Mouse (Mus musculus) heart, postnatal 4 days (tissue): ENCODE measurements at regions not wholly inside any gene's neighbourhood (a gene's known extent, or its start where the extent isn't known, plus 50 kb on each side); places are given as distances from the start of the nearest gene placed in this dataset.
A peak's percentile ranks its signal among the peaks of the same experiment; 100 is the strongest.

Experiments
- DNase-seq: peaks from one replicate; pipeline ENCODE4 v3.0.0; 2021

- no peak for DNase-seq
These were observed 66.0 kb downstream of the Cops8 start for GRCm38 (mm10) chr1:90668787-90669186.

GRCm38 (mm10) chr1:90669237-90669636 lies 66.5 kb downstream of the Cops8 start:
- no peak for DNase-seq

- no peak for DNase-seq
These were observed 67.6 kb downstream of the Cops8 start for GRCm38 (mm10) chr1:90670346-90670745.

- DNase-seq, result no peak
These were observed 71.0 kb downstream of the Cops8 start for GRCm38 (mm10) chr1:90673751-90674150.

DNA sequence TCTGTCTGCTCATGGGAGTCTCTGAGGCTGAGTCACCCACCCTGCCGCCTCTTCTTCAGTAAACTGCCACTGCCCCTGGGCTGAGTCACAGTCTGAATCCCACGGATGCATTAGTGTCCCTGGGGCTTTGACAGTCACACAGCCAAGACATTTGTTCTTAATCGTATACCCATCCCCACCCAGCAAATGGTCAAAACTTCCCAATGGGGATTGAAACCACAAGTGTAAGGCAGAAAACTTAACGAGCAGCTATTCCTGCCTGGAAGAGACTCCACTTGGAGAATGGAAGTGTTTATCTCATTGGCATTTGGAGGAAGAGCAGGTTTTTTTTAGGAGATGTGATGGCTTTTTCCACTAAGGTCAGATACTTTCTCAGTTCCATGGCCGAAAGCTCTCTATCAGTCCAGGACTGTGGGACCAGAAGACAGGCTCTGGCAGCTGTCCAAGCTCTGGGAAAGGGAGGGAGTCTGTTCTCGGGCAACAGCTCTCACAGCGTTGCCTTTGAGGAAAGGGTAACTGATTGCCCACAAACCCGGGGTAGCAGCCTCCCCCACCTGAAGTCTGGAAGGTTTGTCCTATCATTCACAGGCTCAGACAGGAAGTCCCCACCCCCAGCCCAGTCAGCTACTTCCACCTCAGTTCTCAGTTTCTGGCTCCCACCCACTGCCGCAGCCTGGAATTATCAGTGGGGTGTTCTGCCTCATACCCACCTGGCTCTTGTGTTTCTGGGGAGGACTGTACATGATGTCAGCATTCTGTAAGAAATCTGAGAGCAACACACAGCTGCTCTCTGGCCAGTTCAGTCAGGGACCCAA lies 73.6 kb downstream of the Cops8 start:
- peak; percentile 84 for DNase-seq

DNA sequence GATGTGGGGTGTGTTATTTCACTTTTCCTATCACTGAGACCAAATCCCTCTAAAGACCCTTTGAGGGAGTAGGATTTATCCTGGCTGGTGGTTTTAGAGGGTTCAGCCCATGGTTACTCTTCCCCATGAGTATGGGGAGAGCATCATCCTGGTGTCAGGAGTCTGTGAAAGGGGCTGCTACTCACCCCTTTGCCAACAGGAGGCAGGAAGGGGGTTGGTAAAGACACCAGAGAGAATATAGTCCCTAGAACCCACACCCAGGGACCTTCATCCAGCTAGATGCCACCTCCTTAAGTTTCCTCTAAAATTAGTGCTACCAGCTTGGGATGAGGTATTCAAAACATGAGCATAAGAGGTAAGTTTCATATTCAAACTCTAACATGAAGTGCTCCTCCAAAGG lies 74.4 kb downstream of the Cops8 start:
- DNase-seq, result no peak

GRCm38 (mm10) chr1:90677651-90678201 lies 74.9 kb downstream of the Cops8 start:
- no peak for DNase-seq

DNA sequence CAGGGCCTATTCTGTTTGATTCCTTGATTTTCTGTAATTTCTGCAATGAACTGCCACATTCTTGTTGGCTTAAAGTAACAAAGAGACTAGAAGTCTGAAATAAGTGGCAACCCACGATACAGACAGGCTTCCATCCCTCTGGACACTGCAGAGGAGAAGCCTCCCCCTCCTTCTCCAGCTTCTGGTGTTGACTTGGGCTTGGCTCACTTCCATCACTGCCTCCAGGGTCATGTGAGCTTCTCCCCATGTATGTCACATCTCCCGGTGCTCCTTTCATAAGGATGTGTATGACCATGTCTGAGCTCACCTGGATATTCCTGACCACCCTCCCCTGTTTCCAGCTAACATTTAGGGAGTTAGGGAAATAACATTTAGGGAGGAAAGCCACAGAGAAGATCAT lies 75.6 kb downstream of the Cops8 start:
- peak; percentile 56 for DNase-seq

DNA sequence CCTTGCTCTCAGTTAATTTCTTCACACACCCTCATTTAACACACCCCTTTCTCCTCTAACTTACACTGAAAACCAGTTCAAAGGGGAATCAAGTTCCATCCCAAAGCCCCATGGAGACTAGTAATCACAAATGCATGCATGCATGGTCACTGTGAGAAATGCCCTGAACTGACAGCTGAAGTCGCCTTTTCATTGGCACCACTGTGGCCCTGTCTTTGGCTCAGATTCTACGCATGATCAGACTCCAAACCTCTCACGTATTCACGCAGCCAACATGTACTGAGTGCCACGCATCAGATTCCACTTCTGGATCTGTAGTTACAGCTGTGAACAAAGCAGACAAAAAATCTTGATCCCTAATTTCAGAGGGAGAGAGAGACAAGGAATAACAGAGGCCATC lies 85.3 kb downstream of the Cops8 start:
- no peak for DNase-seq

DNA sequence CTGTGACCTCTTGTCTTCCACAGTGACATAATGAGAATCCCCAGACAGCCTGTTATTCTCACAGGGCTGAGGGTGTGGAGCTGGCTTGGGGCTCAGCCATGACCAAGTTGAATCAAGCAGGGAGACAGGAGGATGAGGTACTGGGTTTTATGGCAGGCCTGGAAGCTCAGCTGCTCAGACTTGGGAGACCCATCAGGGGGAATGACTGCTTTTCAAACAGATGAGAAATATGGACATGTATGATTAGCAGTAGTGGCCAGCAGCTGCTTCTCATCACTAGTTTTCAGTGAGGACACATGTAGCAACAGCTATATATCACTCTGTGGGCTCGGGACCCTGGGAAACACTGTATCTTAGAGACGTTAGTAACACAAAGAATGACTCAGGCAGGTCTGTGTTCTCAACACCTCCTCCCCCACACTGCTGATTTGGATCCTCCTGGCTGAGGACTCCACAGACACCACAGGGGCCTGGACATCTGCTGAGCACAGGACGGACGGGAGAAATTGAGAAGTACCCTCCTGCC lies 87.9 kb downstream of the Cops8 start:
- DNase-seq, result peak; percentile 45

GRCm38 (mm10) chr1:90691157-90691594 lies 88.4 kb downstream of the Cops8 start:
- DNase-seq, result peak; percentile 48

- no peak for DNase-seq
These were observed 90.1 kb downstream of the Cops8 start for GRCm38 (mm10) chr1:90692851-90693250.

GRCm38 (mm10) chr1:90694761-90695160 lies 92.0 kb downstream of the Cops8 start:
- no peak for DNase-seq

DNA sequence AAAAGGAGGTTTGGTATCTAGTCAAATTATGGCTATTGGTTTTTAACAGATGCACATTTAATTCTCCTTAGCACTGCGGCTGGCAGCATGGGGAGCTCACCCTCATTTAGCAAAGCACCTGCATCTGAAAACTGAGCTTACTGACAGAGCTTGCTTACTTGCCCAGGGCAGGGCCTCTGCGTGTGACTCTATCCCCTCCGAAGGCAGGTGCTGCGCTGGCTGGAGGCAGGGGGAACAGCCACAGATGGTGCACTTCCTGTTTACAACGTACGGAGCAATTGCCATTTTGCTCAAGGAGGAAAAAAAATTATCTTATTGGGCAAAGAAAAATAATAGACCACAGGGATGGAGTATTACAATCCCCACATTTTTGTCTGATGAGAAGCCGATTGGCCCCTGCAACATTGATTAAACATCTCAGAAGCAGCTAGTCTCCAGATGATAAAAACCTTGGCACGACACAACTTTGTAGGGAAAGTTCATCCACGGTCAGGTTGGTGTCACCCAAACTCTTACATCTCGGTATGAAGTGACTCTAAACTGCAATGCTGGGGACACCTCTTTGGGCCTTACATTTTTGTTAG lies 92.5 kb downstream of the Cops8 start:
- DNase-seq, result no peak

- no peak for DNase-seq
These were observed 93.2 kb downstream of the Cops8 start for GRCm38 (mm10) chr1:90696000-90696399.

- DNase-seq, result no peak
These were observed 94.3 kb downstream of the Cops8 start for GRCm38 (mm10) chr1:90697056-90697596.

DNA sequence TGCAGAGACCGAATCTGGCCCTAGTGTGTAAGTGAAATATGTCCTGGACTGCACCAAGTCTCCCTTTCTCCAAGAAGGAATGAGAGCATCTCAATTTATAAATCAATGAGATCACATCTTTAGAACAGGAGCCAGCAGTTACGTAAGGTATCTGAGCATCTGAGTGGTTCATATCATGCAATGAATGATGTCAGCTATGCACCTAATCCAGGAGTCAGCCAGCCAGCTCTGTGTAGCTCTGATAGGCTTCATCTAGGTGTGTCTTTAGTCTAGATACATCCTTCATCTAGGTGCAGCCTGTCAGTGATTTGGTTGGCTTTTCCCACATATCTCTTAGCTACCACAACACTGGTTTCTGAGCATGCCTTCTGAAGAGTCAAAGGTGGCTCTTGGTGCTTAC lies 95.8 kb downstream of the Cops8 start:
- DNase-seq, result no peak

GRCm38 (mm10) chr1:90701756-90702155 lies 99.0 kb downstream of the Cops8 start:
- DNase-seq, result no peak

- no peak for DNase-seq
These were observed 103.6 kb downstream of the Cops8 start for GRCm38 (mm10) chr1:90706391-90706790.

- no peak for DNase-seq
These were observed 107.0 kb downstream of the Cops8 start for GRCm38 (mm10) chr1:90709761-90710160.

DNA sequence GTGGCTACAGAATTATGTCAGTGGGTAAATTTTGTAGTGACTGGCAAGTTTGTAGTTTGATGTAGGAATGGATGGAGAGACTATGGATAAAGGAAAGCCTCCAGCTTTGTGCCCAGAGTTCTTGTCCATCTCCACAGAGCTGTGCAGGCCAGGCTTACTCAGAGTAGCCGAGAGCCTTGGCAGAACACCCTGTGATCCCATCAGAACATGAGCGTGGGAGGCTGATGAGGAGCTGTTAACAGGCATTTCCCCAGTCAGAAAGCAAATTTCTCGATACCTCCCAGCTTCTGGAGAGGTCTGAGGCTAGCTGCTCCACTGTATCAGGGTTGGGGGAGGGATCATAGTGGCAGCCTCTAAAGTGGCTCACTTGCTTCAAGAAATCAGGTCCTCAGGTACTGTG lies 107.8 kb downstream of the Cops8 start:
- DNase-seq, result peak; percentile 12

GRCm38 (mm10) chr1:90711103-90711502 lies 108.3 kb downstream of the Cops8 start:
- DNase-seq, result no peak
